Mouse (Mus musculus) cerebellum, adult 11 months (tissue): ENCODE results near the gene Gprc5c.

Source experiments
- DNase-seq: peaks from one replicate; pipeline ENCODE4 v3.0.0; 2022

The Gprc5c gene

DNA sequence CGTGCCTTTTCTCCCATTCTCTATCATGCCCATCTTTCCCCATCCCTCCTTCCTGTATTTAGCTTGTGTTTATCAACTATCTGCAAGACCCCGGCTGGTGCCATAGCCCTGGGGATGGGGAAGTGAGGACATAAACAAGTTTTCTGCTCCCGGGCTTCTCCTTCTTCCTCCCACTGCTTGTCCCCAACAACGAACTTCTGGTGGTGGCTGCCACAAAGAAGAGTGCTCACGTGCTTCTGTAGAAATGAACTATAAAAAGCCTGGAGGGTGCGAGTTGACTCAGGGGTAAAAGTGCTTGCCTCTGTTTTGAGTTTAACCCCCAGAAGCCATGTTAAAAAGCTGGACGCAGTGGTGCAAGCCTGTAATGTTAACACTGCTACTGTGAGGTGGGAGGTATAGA lies 64.0 kb downstream of the Gprc5c start:
- DNase-seq: no peak

DNA sequence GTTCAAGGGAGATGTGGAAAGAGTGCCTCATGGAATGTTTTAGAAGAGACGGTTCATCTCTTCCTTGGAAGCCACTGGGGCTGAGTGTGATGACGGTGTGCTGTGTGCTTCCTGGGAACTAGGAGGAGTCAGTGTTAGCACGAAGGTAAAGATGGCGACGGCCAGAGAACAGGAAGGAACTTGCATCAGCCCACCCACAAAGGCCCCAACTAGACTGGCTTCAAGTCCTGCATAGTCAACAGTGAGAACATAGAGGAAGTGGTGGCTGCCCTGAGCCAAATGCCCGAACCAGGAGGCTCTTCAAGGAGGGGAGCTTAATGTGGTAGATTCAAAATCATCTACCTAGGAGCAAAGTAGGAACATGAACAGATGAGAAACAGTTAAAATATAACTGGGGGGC lies 66.2 kb downstream of the Gprc5c start:
- DNase-seq: no peak
